Mouse (Mus musculus): ENCODE measurements around the gene Agap2. TPM values are rescaled to one million over a fixed set of nuclear protein-coding genes. Genes with fewer than 3 reads are reported as not detected.

Gene Agap2
- polyA plus RNA-seq, 1 experiment = 2.2 TPM

DNA sequence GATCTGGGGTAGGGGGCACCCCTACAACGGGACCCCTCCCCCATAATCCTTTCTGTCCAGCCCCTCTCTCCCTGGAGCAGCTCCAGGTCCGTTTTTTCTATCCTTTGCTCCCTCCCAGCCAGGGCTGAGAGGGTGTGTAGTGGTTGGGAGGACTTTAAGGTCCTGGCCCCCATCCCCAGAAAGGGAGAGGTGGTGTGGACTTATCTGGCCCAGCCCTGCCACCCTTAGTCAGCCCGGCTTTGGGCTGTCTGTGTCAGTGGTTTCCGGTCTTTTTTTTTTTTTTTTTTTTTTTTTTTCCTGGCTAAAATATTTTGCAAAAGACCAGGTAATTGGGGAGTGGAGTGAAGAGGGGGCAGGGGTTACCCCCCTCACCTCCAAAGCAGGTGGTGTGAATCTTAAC lies 17.7 kb downstream of the Agap2 start:
- Histone ChIP-seq H3K4me3 (ENCODE audit: insufficient read depth, low read depth, low read length) (no peak overlapping the region), H3K27me3 (replicated peaks; ENCODE audit: control insufficient read depth, insufficient read depth, low read length) (no peaks in the 10 kb centered on the region), H3K36me3 (ENCODE audit: control insufficient read depth, insufficient read depth, low read length) (no peaks in the 10 kb centered on the region), H3K4me1 (ENCODE audit: control insufficient read depth, insufficient read depth, low read length) (no peaks in the 10 kb centered on the region; the same call in 1 of the 2 replicates), H3K27ac (ENCODE audit: insufficient read depth, low read depth, low read length) (no peak overlapping the region)
- no peak for DNase-seq
- TF ChIP-seq POLR2A (IDR thresholded peaks at IDR 0.05; ENCODE audit: low read depth, low read length) (no peak), CTCF (conservative IDR thresholded peaks at IDR 0.05; ENCODE audit: insufficient read depth, insufficient read length, low read depth, low read length) (no peak)
- 61% methylated on average over 4 of the region's 4 CpGs for WGBS

- WGBS = 16% methylated on average over 7 of the region's 7 CpGs
- H3K4me1 ChIP-seq (ENCODE audit: control insufficient read depth, insufficient read depth, low read length) = no peaks in the 10 kb centered on the region; the same call in 1 of the 2 replicates
- H3K36me3 ChIP-seq (ENCODE audit: control insufficient read depth, insufficient read depth, low read length) = peaks cover under 1% of the 10 kb centered on the region; the same call in 1 of the 2 replicates
- DNase-seq = peak; percentile 44
- no peak overlapping the region for H3K4me3 ChIP-seq (ENCODE audit: insufficient read depth, low read depth, low read length)
- H3K27ac ChIP-seq (ENCODE audit: insufficient read depth, low read depth, low read length) = no peak overlapping the region
- TF ChIP-seq POLR2A (IDR thresholded peaks at IDR 0.05; ENCODE audit: low read depth, low read length) (no peak), CTCF (conservative IDR thresholded peaks at IDR 0.05; ENCODE audit: insufficient read depth, insufficient read length, low read depth, low read length) (no peak)
- H3K27me3 ChIP-seq (replicated peaks; ENCODE audit: control insufficient read depth, insufficient read depth, low read length) = no peaks in the 10 kb centered on the region
These were observed 19.3 kb downstream of the Agap2 start for GRCm38 (mm10) chr10:127094382-127094802.

- H3K4me3 ChIP-seq (ENCODE audit: insufficient read depth, low read depth, low read length) = no peak overlapping the region
- H3K36me3 ChIP-seq (ENCODE audit: control insufficient read depth, insufficient read depth, low read length) = peaks cover 2% of the 10 kb centered on the region; the same call in 1 of the 2 replicates
- H3K4me1 ChIP-seq (ENCODE audit: control insufficient read depth, insufficient read depth, low read length) = no peaks in the 10 kb centered on the region
- H3K27ac ChIP-seq (ENCODE audit: insufficient read depth, low read depth, low read length) = no peak overlapping the region
- H3K27me3 ChIP-seq (replicated peaks; ENCODE audit: control insufficient read depth, insufficient read depth, low read length) = no peaks in the 10 kb centered on the region
- 86% methylated on average over 20 of the region's 20 CpGs for WGBS
- DNase-seq = no peak
- TF ChIP-seq POLR2A (IDR thresholded peaks at IDR 0.05; ENCODE audit: low read depth, low read length) (no peak), CTCF (conservative IDR thresholded peaks at IDR 0.05; ENCODE audit: insufficient read depth, insufficient read length, low read depth, low read length) (no peak)
These were observed 23.4 kb downstream of the Agap2 start for GRCm38 (mm10) chr10:127098514-127098913.

DNA sequence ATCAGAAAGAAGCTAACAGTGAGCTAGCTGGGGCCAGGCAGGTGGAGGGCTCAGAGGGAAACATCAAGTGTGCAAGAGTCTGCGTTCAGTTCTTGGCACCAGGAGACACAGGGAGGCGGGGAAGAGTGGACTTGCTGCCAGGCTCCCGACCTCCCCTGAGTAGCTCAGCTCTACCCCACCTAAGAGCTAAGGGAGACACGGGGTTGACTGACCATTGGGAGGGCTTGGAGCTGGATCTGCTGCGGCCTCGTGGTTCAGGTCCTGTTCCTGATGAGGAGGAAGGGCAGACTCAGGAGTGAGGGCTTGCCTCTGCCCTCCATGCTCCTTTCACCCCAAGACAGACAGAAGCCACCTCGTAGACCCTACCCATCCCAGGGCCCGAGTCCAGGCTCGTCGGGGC lies 24.1 kb downstream of the Agap2 start:
- H3K4me3 ChIP-seq (ENCODE audit: insufficient read depth, low read depth, low read length) = no peak overlapping the region
- no peaks in the 10 kb centered on the region for H3K27me3 ChIP-seq (replicated peaks; ENCODE audit: control insufficient read depth, insufficient read depth, low read length)
- DNase-seq = no peak
- WGBS = 94% methylated on average over 10 of the region's 10 CpGs
- TF ChIP-seq POLR2A (IDR thresholded peaks at IDR 0.05; ENCODE audit: low read depth, low read length) = no peak
- no peak for TF ChIP-seq CTCF (conservative IDR thresholded peaks at IDR 0.05; ENCODE audit: insufficient read depth, insufficient read length, low read depth, low read length)
- H3K36me3 ChIP-seq (ENCODE audit: control insufficient read depth, insufficient read depth, low read length) = peaks cover 2% of the 10 kb centered on the region; the same call in 1 of the 2 replicates
- no peaks in the 10 kb centered on the region for H3K4me1 ChIP-seq (ENCODE audit: control insufficient read depth, insufficient read depth, low read length)
- H3K27ac ChIP-seq (ENCODE audit: insufficient read depth, low read depth, low read length) = no peak overlapping the region

DNA sequence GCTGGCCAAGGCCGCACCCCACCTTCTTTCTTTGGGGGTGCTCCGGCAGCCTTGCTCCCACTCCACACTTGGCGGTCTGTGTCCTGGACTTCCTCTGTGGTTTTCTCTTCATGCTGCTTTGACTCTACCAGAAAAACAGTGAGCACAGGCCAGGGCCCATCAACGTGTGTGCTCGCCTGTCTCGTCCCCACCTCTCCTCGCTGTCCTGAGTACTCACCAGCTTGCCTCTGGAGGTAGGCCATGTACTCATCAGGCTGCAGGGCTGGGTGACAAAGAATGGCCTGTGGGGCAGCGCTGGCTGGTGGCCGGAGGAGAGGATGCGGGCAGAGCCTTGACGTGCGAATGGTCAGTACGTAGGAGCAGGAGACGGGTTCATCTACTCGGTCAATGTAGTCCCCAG lies 24.8 kb downstream of the Agap2 start:
- no peaks in the 10 kb centered on the region for H3K27me3 ChIP-seq (replicated peaks; ENCODE audit: control insufficient read depth, insufficient read depth, low read length)
- H3K4me3 ChIP-seq (ENCODE audit: insufficient read depth, low read depth, low read length) = no peak overlapping the region
- H3K27ac ChIP-seq (ENCODE audit: insufficient read depth, low read depth, low read length) = no peak overlapping the region
- TF ChIP-seq POLR2A (IDR thresholded peaks at IDR 0.05; ENCODE audit: low read depth, low read length) = no peak
- no peak for TF ChIP-seq CTCF (conservative IDR thresholded peaks at IDR 0.05; ENCODE audit: insufficient read depth, insufficient read length, low read depth, low read length)
- DNase-seq = no peak
- H3K36me3 ChIP-seq (ENCODE audit: control insufficient read depth, insufficient read depth, low read length) = peaks cover 2% of the 10 kb centered on the region; the same call in 1 of the 2 replicates
- no peaks in the 10 kb centered on the region for H3K4me1 ChIP-seq (ENCODE audit: control insufficient read depth, insufficient read depth, low read length)
- WGBS = 92% methylated on average over 15 of the region's 15 CpGs

DNA sequence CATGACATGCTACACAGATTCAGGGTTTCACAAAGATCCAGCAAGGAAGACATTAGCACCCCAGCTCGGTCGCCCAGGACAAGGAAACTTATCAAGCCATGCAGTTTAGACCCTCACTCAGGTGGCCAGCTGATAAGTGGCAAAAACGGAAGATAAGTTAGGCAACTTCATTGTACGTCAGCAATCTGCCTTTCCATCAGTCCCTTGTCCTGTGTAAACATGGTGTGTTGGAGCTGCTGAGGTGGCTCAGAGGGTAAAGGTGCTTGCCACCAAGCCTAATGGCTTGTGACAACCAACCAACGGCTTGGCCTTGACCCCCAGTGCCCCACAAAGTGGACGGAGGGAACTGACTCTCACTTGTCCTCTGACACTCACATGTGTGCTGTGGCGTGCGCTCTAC lies 25.3 kb downstream of the Agap2 start:
- no peak for DNase-seq
- Histone ChIP-seq H3K4me1 (ENCODE audit: control insufficient read depth, insufficient read depth, low read length) (no peaks in the 10 kb centered on the region), H3K27me3 (replicated peaks; ENCODE audit: control insufficient read depth, insufficient read depth, low read length) (no peaks in the 10 kb centered on the region), H3K27ac (ENCODE audit: insufficient read depth, low read depth, low read length) (no peak overlapping the region), H3K36me3 (ENCODE audit: control insufficient read depth, insufficient read depth, low read length) (peaks cover 2% of the 10 kb centered on the region; the same call in 1 of the 2 replicates), H3K4me3 (ENCODE audit: insufficient read depth, low read depth, low read length) (no peak overlapping the region)
- no peak for TF ChIP-seq POLR2A (IDR thresholded peaks at IDR 0.05; ENCODE audit: low read depth, low read length)
- no peak for TF ChIP-seq CTCF (conservative IDR thresholded peaks at IDR 0.05; ENCODE audit: insufficient read depth, insufficient read length, low read depth, low read length)
- WGBS = 79% methylated on average over 8 of the region's 8 CpGs

DNA sequence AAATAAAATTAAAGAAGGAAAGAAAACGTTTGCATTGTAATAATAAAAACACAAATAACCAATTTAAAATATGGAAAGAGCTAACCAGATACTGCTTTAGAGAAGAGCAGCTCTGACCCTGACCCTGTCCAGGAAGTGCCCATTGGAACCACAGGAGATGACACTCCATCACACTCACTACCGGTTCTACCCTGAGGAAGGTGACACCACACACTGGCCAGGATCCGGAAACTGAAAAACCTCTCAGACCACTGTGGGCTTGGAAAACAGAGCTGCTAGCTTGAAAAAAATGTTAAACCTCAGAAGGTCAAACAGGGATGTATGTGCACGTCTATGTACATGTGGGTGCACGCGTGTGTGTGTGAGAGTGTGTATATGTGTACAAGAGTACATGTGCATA lies 26.1 kb downstream of the Agap2 start:
- Histone ChIP-seq H3K4me3 (ENCODE audit: insufficient read depth, low read depth, low read length) (no peak overlapping the region), H3K36me3 (ENCODE audit: control insufficient read depth, insufficient read depth, low read length) (peaks cover 2% of the 10 kb centered on the region; the same call in 1 of the 2 replicates), H3K27ac (ENCODE audit: insufficient read depth, low read depth, low read length) (no peak overlapping the region), H3K27me3 (replicated peaks; ENCODE audit: control insufficient read depth, insufficient read depth, low read length) (no peaks in the 10 kb centered on the region), H3K4me1 (ENCODE audit: control insufficient read depth, insufficient read depth, low read length) (no peaks in the 10 kb centered on the region)
- DNase-seq = no peak
- 79% methylated on average over 6 of the region's 6 CpGs for WGBS
- TF ChIP-seq POLR2A (IDR thresholded peaks at IDR 0.05; ENCODE audit: low read depth, low read length) (no peak), CTCF (conservative IDR thresholded peaks at IDR 0.05; ENCODE audit: insufficient read depth, insufficient read length, low read depth, low read length) (no peak)

Measured in kidney, adult 2 months (tissue).